Mouse (Mus musculus) liver, postnatal 0 days (tissue): ENCODE results near the gene Epha1.

ENCODE experiments used
- CTCF ChIP-seq: sonication (generic); IDR thresholded peaks from 2 replicates; pipeline ENCODE4 v1.5.1; 2016; ENCODE audit warnings: antibody characterized with exemption, low read depth
- EP300 ChIP-seq: IDR thresholded peaks from 2 replicates; pipeline ENCODE4 v1.6.1; 2016; ENCODE audit warnings: antibody characterized with exemption, low read depth, mild to moderate bottlenecking

DNA sequence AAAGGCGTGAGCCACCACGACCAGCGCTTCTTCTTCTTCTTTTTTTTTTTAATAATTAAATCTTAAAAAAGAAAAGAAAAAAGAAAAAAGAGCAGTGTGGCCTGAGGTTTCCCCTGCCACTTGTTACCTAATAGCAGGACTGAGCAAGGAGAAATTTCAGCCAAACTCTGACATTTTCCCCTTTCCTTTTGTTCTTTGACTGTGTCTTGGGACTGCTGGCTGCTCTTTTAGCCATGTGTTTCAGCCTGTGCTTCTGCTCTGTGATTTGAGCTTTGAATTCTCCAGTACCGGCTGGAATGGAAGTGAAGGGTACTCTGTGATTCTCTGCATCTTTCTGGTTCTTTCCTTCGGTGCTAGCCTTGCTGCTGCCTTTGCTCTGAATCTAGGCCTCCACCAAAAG is 10.3 kb upstream of the Epha1 start:
- TF ChIP-seq CTCF (no peak), EP300 (no peak)
